Mouse (Mus musculus) brain, adult 2 months (tissue): ENCODE data around the gene Themis2.
A peak's percentile ranks its signal among the peaks of the same experiment; 100 is the strongest.
"Not testable (repeated sequence)": the region's sequence is repeated elsewhere in the genome, so short reads cannot be mapped to it uniquely, and the experiment has no call there.

Experiments used
- DNase-seq: peaks from one replicate; pipeline ENCODE4 v3.0.0; 2011; ENCODE audit warnings: low read depth, low spot score

Gene Themis2

DNA sequence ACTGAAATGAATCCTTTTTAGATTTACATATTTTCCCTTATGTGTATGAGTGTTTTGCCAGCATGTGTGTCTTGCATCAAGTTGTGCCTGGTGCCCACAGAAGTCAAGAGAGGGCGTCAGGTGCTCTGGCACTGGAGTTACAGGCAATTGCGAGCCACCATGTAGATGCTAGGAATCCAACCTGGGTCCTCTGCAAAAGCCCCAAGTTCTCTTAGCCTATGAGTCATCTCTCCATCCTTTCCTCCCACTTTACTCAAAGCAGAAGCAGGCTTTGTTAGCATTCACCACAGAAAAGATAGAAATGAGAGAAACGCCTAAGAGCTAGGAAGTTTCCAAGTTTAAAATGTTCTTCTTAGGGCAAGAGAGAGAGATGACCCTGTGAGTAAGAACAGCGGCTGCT lies 3.7 kb upstream of the Themis2 start:
- DNase-seq = peak; percentile 59

DNA sequence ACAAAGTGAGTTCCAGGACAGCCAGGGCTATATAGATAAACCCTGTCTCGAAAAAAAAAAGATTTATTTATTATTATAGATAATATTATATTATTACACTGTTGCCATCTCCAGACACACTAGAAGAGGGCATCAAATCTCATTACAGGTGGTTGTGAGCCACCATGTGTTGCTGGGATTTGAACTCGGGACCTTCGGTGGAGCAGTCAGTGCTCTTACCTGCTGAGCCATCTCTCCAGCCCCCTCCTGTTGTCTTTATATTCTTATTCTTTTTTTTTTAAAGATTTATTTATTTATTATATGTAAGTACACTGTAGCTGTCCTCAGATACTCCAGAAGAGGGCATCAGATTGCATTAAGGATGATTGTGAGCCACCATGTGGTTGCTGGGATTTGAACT lies 2.5 kb upstream of the Themis2 start:
- DNase-seq = not testable (repeated sequence)

DNA sequence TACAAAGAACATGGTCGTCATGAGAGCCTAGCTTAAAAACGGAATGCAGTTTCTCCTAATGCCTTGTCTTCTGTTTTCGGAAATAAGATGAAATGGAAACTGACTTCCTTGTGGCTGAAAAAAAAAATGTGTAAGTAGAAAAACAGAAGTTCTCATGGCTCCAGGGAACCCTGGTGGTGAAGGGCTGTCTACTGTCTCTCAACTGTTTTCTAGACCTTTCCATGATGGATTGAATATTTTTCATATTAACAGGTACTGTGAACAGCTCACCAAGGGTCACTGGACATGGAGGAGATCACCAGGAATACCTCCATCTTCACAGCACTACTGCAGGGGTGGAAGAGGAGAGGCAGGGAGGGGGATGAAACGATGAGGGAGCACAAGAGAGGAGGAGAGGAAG lies 1.8 kb upstream of the Themis2 start:
- DNase-seq = no peak

DNA sequence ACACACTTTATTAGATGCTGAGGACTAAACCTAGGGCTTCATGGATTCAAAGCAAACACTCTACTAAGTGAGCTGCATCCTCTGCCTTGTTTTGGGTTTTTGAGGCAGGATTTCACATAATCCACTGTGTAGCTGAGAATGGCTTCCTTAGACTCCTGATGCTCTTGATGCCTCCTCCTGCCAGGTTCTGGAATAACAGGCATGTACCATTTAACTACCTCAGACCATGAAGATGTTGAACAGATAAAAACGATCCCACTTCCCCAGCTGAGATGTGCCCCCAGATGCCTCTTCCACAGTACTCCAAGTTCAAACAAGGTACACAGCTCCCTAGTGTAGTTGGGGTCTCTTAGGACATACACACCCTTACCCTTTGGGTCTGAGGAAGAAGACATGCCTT lies 1.3 kb upstream of the Themis2 start:
- no peak for DNase-seq

DNA sequence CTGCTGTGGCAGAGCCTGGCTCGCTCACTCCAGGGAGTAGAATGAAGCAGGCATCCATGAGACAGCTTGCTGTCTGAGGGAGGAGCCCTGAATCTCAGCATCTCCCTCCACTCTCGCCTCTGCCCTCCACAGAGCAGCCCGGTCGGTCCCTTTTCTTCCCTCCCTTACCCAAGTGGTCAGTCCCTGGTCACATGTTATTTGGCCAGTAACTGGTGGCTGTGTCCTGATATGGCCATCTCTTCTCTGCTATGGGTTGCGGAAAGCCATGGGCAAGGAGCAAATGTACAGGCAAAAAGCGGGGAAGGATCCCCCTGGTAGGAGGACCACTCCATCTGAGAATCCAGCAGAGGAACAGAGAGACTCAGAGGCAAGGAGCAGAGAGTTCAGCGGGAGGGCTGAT lies 1.0 kb downstream of the Themis2 start:
- DNase-seq = no peak

DNA sequence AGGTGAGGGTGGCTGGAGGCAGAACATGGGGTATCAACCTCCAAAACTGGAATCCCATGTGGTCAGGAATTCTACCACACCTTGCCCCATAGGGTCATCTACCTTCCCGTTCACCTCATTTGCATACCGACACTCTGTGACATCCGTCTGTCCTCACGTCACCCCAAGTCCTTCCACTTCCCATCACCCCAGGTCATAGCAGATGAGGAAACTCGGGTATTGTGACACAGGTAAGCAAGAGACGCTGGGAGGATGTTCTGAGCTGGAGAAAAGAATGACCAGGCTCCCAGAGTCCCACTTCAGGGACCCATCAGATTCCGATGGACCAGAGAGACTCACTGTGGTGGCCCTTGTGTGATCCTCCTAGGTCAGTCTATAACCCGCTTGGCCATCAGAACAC lies 1.4 kb downstream of the Themis2 start:
- no peak for DNase-seq

DNA sequence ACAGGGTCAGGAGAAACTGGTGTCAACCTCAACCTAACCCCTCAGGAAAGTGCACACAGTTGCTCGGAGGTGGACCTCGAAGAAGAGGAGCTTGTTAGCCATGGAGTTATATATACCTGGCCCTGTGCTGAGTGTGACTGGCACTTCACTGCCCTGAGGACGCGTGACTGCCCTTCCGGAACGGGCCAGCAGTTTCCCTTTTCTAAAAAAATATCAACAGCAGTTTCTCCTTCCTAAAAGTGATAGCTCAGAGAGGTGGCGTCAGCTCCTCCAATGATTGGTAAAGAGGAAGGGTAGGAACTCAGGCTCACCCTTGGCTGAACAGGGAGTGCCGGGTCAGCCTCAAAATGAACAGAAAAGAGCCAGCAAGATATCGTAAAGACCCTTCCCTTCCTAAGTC lies 2.2 kb downstream of the Themis2 start:
- DNase-seq = no peak

DNA sequence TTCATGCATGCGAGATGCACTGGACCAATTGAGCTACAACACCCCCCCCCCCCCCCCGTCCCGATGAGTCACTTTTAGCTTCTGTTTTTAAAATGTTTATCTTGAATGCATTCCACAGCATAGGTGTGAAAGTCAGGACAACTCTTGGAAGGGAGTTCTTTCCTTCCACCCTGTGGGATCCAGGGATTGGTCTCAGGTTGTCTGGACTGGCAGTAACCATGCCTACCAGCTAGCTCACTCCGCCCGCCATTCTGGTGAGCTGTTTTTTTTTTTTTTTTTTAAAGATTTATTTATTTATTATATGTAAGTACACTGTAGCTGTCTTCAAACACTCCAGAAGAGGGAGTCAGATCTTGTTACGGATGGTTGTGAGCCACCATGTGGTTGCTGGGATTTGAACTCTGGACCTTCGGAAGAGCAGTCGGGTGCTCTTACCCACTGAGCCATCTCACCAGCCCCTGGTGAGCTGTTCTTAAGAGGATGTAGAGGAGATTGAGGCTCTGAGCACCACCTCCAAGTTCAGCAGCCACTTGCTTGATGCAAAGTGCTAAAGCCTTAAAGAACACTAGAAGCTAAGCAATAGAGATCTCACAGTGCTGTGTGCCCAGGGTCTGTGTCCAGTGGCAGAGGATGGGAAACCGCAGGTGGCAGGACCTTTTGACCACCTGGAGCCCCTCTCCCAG lies 2.7 kb downstream of the Themis2 start:
- DNase-seq = not testable (repeated sequence)

DNA sequence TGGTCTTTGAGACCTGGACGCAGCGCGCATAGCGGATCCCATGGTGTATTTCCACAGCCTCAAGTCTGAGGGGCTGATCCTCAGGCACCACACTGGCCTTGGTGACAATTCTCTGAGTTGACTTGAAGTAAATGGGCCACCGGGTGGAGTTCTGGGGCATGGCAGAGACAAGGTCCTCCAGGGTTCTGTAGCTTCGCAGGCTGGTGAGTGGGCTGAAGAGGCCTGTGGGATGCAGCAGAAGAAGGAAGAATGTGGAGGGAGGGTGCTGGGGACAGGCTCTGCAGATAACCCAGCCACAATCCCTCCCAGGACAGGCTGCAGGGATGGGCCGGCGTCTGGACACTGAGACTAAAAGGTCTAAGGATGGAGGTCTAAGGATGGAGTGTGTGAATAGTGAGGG lies 6.5 kb downstream of the Themis2 start:
- DNase-seq = no peak

DNA sequence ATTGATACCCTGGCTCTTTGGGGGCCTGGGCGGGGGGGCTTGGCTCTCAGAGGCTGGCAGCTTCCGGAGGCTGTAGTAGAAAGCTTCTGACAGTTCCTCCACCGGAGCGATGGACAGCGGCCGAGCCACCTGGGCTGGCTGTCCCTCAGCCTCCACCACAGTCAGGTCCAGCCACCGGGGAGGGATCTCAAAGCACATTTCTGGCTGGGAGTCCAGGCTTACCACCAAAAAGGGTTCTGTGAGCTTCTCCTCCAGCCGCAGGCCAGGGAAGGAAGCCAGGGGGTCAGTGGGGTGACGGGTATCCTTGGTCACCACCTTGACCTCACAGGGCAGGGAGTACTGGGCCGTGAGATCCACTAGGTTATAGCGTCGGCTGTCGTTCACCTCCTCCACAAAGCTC lies 11.0 kb downstream of the Themis2 start:
- DNase-seq = no peak

DNA sequence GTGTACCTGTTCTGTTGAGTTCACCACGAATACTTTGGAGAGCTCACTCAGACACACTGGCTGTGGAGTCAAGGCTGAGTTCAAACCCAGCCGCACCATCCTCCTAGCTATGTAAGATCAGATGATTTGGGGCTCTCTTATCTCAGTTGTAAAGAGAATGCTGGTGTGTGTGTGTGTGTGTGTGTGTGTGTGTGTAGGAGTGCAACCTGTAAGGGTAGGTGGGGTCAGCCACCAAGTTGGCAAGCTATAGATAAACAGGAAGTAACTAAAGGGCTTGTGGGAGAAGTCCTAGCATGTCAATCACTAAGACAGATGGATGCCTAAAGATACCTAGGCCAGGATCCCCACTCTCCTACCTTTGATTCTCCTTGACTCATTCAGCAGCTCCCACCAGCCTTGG lies 12.5 kb downstream of the Themis2 start:
- DNase-seq = no peak

DNA sequence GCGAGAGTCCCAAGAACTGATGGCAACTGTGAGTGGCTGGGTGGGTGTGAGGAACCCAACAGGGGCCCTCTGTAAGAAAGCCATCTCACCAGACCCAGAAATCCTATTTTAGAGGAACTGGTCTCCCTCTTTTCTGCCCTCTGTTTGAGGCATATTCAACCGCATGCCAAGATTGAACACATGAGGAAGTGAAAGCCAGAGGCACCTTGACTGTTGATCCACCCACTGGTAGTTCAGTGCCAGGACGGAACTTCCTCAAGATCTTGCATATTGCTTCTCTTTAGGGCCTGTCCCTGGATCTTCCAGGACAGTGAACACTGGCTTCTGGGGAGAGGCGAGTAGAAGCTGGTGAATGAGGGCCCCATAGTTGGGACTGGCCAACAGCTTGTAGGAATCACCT lies 15.9 kb downstream of the Themis2 start:
- DNase-seq = peak; percentile 29

DNA sequence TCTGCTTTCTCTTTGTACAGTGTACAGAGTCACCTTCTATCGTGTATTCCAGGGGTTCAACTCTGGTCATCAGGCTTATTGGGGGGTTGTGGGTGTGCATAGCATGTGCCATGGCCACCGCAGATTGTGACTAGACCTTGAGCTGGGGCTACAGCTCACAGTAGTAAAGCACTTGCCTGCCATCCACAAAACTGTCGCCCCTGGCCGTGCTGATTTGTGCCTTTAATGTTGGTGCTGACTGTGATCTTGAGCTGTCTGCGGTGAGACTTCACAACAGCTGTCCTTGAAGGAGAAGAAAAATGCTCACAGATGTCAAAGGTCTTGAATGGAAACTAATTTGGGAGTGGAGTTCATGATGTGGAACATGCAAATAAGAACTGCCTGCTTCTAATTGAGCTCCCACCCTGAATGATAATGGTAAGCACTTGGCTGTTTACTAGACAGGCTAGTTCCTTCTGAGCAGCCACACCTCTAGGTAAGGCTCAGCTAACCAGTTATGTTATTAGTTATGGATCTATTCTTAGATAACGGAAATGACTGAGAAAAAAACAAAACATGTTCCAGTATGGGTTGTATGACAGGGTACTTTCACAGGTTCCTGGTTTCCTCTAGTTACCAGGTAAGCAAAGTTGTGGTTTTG lies 17.5 kb downstream of the Themis2 start:
- DNase-seq = no peak

DNA sequence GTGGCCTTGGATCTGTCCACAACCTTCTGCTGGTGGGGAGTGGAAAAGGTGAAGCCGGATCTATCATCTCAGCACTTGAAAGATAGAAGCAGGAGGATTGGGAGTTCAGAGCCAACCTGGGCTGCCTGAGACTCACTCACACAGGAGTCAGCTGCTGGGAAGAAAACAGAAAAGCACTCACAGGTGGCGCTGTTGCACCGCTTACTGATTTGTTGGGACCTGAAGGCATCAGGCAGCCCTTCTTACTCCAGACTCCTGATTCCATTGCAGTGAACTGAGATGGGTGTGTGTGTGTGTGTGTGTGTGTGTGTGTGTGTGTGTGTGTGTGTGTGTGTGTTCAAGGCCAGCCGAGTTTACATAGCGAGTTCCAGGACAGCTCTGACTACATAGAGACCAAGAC lies 19.4 kb downstream of the Themis2 start:
- DNase-seq = peak; percentile 75

DNA sequence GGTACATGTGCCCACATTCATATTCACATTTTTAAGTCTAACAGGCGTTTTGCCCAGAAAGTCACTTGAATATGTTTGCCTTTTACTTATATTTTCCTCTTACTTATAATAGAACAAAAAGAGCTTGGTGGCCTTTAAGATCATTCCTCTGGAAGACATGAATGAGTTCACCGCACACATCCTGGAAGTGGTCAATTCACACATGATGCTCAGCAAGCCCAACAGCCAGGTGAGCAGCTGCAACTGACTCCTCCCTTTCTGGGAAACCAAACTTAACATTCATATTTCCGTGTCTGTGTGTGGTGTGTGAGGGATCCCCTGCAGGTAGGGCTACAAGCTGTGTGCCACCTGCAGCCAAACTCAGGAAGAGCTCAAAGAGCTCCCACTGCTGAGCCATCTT lies 21.3 kb downstream of the Themis2 start:
- DNase-seq = no peak

DNA sequence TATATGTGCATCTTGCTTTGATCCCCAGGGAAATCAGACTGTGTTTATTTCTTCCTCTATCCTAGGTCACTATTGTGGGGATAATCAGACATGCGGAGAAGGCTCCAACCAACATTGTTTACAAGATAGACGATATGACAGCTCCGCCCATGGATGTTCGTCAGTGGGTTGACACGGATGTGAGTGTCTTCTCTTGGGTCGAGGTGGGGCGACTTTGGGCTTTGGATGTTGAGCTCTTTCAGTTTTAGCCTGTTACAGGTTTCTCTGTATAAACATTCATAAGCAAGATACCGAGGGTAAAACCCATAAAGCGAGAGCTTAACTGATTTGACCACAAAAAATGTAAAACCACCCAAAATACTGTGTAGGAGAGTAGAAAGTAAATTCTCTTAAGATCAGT lies 24.4 kb downstream of the Themis2 start:
- no peak for DNase-seq

DNA sequence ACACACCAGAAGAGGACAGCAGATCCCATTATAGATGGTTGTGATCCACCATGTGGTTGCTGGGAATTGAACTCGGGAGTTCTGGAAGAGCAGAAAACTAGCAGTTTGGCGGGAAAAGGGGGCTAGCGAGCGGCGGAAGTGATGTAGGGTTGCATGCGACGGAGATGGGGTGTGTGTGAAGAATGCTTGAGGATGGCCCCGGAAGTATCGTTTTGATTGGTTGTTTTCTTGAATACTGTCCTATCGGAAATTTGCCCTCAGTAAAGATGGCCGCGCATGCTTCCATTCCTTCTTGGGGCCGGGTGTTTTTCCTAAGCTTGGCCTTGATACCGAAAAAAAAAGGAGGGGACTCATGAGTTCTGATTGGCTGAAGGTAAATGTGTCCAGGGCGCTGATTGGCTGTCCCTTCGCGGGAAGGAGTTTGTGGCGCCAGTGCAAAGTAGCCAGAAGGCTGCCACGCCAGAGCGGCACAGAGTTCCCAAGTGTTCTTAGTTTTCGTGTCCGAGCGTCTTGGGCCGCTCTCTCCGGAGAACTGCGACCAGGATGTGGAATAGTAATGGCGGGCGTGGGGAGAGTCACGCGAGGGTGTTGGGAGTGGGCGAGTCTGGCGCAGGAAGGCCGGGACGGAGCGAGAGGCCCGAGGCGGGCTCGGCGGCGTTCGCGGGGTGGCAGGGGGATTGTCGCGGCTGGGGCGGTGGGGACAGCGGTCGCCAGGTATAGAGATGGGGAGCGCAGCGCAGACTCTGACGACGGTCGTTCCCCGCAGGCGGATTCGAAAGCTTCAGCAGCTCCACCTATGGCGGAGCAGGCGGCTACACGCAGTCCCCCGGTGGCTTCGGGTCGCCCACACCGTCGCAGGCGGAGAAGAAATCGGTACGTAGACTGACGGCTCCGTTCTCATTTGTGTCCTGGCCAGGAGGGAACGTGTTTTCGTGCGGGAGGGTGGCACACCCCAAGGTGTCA lies 28.0 kb downstream of the Themis2 start, which contains the start of gene Rpa2:
Gene Rpa2, plus strand, starts transcription at position 419 of the 963 bp plus-strand sequence.
- DNase-seq = peak; percentile 100

DNA sequence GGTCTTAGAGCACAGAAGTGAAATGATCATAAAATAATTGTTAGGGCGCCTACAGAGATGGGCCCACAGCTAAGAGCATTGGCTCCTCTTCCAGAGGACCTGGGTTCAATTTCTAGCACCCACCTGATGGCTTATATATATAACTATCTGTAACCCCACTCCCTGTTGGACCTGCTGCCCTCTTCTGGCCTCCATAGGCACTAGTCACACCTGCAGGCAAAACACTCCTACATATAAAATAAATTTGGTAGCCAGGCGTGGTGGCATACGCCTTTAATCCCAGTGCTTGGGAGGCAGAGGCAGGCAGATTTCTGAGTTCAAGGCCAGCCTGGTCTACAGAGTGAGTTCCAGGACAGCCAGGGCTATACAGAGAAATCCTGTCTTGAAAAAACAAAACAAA lies 33.1 kb downstream of the Themis2 start:
- not testable (repeated sequence) for DNase-seq

DNA sequence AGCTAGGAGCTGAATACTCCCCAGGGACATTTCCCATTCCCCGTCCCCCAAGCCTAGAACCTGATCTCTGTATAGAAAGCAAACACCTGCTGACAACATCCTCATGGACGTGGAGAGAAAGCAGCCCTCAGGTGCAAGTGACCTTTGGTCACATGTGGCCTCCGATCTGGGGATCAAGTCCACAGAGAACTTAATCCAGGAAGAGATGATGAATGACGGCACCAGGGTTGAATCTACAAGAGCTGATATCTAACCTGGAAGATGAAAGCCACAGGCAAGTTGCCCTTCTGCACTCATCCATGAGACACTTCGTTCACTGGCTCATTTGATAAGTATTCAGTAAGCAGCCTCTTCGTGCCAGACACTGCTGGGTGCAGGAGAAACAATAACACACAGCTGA lies 33.6 kb downstream of the Themis2 start:
- DNase-seq = no peak

DNA sequence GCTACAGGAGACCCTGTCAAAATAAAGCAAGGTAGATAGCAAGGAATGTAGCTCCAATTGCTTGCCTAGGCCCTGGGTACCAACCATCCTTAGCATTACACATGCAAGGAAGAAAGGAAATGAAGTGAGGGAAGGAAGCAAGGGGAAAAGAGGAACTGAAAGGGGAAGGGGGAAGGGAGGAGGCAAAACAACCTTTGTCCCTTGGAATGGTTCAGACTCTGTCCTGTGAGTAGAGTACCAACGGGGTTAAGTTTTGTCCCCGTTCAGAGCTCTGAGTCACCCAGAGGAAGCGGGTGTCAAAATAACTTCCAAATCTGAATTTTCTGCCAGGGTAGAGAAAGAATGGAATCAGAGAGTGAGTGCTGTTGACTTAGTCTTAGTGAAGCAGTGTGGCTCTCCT lies 35.9 kb downstream of the Themis2 start:
- no peak for DNase-seq

DNA sequence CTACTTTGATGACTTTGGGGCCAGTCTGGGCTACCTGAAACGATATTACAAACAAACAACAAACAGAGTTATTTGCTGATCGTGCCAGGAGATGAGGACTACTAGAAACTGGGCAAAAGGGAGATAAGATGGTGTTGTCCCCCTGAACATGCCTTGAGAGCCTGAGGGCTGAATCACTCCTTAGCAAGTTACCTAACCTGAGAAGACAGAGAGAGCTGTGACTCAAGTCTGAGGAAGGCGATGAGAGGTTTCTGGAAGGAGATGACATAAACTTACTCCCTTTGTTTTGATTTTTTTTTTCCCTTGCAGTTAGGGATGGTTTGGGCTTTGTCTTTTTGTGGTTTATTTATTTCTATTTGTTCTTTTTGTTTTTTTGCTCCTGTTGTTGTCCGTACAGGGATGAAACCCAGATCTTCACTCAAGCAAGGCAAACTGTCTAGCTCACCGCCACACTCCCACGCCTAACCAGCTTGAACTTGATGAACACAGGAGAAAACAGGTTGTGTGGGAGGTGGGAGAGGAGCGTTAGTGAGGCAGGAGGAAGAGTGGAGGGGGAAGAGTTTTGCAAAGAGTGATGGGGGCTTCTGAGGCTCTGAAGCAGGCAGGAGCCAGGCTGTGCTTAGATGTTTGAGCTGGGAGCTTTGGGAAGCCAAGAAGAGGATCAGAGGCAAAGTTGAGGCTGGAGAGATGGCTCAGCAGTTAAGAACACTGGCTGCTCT lies 38.4 kb downstream of the Themis2 start:
- peak; percentile 78 for DNase-seq

DNA sequence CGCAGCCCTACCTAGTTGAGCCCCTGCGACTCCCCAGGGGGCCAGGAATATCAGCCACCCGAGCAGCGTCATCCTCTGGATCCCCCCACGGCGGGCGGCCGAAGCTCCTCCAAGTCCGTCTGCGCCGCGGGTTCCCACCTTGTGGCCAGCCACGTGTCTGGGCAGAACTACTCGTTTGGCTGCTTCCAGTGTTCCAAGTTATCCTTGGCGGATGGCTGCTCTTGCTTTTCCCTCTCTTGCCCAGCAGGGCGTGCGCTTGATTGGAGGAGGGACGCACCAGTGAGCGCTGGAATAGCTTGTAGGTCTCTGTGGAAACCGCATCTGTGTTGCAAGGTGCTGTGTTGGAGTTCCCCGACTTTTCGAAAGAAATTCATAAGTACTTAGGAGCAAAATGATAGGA lies 39.2 kb downstream of the Themis2 start, which contains the start of gene Smpdl3b:
Gene Smpdl3b, minus strand, starts transcription at position 279 of the 400 bp plus-strand sequence.
- peak; percentile 88 for DNase-seq
